Mouse (Mus musculus) adrenal gland (tissue): ENCODE measurements around the gene Nrg3.

Experiments
- intact Hi-C: fragments of 180-260 bp; cut with DNase I; formaldehyde crosslinking; loops from one replicate; pipeline ENCODE4 v1.15.1; 2025
- long read RNA-seq, 2 experiments: library from polyadenylated mRNA; unstranded; transcript quantifications; one replicate each; pipeline ENCODE4 v2.0.0; 2020; ENCODE audit warnings: borderline replicate concordance in 1 of 2; ENCODE audit not compliant: insufficient replicate concordance in 1 of 2

Nrg3 gene
- long read RNA-seq, experiment 1, partial matches to known transcripts, result 0 of 2 reads
- long read RNA-seq, experiment 1, other reads (novel, unspliced or antisense), result 2 of 2 reads
- long read RNA-seq, experiment 2, partial matches to known transcripts, result 0 of 4 reads
- long read RNA-seq, experiment 2, other reads (novel, unspliced or antisense), result 4 of 4 reads

DNA sequence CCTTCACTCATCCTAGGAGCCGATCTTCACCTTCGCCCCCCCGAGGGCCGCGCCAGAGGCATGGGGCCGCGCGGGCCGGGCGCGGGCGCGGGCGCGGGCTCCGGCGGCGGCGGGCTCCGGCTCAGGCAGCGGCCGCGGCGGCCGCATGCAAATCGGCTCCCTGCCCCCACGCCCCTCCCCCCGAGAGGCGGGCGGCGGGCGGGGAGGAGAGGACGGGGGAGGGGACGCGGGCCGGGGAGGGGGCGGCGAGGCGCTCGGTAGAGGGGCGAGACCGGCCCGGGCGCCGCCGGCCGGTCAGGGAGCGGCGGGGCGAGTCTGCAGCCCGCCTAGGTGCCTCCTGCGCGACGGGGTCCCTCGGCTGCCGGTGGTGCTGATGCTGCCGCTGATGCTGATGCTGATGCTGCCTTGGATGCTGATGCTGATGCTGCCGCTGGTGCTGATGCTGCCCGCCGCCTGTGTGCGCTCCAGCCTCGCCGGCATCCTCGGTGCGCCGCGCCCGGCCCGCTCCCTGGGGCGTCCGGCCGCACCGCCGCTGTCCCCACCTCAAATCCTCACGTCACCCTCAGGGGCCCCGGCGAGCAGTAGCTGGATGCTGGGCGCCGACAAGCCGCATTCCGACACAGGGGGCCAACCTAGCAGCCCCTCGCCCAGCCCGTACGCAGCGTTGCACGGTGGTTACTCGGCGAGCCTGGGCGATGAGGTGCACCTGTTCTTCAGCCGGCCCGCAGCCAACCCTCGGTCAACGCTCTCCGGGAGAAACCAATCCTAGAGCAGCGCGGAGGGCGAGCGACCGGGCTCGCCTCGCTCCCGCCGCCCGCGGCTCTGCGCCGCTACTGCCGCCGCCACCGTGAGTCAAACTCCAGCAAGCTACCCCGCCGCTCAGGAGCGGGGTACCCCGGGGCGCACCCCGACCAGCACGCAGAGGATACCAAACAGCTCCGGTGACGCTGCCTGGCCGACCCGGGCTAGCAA is at the start of gene Nrg3:
Gene Nrg3 (minus strand): TSS at position 299 of the 972 bp plus-strand sequence.
- intact Hi-C loops, result no loop called here

GRCm38 (mm10) chr14:39508956-39509355 is 36.1 kb upstream of the Nrg3 start:
- intact Hi-C loops, result no loop called here

- intact Hi-C loops, result no loop called here
These were observed 903 bp upstream of the Nrg3 start for GRCm38 (mm10) chr14:39473771-39474211.

- intact Hi-C loops, result no loop called here
These were observed 639 bp downstream of the Nrg3 start for GRCm38 (mm10) chr14:39472146-39472751.

DNA sequence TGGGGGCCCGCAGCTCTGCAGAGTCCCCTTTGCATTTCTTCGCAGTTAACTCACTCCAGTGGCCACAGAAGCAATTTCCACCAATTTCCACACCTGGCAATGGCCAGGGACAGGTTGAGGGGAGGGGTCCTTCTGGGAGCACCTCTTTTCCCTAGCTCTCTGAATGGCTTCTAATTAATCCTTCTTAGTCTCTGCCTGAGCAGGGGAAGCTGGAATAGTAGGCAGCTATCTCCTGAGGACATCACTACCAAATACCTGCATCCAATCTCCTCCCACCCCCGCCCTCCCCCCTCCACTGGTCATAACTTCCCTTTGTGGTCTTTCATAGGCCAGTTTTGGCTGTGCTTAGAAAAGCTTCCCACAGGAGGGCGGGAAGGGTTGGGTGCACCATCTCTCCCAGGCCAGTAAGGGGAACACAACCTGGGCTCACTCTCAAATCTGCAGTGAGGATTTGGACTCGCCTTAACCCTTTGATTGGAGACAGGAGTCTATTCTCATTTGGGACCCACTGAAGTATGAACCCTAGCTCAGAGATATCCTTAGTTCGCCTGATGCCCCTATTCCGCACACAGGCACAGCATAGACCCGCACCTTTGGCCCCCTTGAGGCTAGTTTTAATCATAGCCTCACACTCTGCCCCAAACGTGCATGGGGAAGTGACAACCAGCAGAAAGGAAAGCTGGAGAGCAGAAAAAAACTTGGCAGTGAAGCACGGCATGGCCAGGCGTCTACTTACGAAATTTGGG is 1.5 kb downstream of the Nrg3 start:
- intact Hi-C loops, result no loop called here

GRCm38 (mm10) chr14:39445501-39445900 is 27.4 kb downstream of the Nrg3 start:
- intact Hi-C loops, result no loop called here

DNA sequence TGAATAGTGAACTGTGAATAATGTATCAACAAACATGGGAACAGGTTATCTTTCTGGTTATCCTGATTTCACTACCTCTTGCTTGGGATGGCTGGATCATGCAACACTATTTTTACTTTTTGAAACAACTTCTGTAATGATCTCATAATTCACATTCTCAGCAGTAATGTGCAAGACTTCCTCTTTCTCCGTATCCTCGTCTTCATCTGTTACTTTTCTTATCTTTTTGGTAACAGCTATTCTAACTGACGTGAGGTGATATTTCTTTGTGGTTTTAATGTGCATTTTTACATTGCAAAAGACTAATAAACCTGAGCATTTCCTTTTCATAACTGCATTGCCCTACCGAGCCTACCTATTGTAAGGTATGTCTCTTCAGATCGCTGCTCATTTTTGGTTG is 44.4 kb downstream of the Nrg3 start:
- intact Hi-C loops, result no loop called here

- intact Hi-C loops, result no loop called here
These were observed 51.0 kb downstream of the Nrg3 start for GRCm38 (mm10) chr14:39421874-39422273.

DNA sequence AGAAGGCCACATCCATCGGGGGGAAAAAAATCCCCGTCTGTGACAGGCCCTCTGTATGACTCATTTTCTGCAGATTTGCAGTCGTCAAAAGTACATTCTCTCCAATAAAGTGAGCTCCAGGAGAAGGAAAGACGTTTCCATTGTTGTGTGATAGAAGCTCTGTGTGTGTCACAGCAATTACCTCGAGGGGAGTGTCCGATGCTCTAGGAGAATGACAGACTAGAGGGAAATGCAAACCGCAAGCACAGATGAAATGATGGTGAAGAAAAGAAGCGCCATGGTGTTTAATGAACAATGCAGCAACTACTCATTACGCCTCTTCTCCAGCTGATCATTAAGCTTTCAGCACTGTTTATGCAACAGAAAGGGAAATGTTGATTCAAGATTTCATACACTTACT is 59.6 kb downstream of the Nrg3 start:
- intact Hi-C loops, result no loop called here

DNA sequence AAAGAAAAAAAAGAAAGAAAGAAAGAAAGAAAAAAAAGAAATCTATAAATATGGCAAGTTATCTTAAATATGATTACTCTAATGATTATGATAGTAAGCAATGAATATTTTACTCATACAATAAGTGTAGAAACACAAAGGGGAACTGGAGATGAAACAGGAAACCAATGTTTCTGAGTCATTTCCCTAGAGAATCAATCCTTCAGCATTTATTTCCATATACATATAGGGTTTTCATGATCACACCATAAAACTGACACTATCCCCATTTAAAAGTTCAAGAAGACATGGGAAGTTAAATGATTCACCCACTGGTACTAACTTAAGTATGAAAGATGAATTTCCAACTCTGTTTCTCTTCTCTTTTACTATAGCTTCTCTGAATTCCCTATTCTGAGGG is 86.0 kb downstream of the Nrg3 start:
- intact Hi-C loops, result no loop called here

DNA sequence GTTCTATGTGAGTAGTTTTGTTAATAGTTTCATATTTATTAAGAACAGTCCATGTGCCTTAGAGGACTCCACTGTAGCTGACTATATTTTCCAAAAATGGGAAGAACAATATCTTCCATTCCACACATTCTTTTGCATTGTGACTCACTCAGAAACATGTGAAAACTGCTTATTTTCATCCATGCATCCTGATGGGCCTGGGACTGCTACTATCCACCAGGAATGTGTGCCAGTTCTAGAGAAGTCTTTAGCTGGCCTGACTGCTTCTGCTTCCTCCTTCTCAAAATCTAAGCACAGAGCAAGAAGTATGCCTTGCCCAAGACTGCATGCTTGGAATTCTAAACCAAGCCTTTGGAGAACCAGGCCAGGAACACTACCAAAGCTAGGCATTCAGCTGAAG is 91.6 kb downstream of the Nrg3 start:
- intact Hi-C loops, result no loop called here

DNA sequence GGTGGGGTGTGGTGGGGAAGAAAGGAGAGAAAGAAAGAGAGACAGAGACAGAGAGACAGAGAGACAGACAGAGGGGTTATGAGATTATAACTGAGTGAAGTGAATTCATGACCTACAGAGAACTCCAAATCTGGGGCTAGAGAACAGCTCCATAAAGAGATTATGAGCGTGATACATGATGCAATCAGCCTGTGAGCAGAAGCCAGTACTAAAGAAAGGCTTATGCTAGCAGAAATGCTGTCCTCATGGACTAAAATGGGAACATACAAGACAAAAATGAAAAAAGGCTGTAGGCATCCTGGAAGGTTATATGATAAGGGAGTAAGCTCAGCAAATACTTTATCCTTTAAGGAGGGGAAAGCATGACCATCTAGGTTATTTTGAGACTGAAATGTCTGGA is 99.7 kb downstream of the Nrg3 start:
- intact Hi-C loops, result no loop called here

DNA sequence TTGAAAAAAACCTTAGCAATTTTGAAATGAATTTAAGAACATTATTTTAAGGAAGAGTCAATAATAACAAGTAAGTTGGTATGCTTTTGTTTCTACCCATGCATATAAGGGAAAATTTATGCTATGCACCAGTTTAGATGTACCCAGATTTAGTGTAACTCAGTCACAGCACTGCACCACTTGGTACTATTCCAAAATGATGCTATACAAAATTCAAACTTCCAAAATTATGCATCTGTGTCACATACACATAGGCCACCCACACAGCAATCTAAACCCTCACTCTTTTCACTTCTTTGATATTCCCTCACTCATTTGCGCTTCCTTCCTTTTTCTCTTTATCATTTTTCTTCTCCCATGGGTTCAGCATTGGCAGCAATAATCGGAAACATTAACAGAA is 116.6 kb downstream of the Nrg3 start:
- intact Hi-C loops, result no loop called here

- intact Hi-C loops, result no loop called here
These were observed 120.7 kb downstream of the Nrg3 start for GRCm38 (mm10) chr14:39351979-39352737.

GRCm38 (mm10) chr14:39317424-39318110 is 155.3 kb downstream of the Nrg3 start:
- intact Hi-C loops, result no loop called here

GRCm38 (mm10) chr14:39314111-39314510 is 158.8 kb downstream of the Nrg3 start:
- intact Hi-C loops, result no loop called here

GRCm38 (mm10) chr14:39265121-39265520 is 207.8 kb downstream of the Nrg3 start:
- intact Hi-C loops, result no loop called here

DNA sequence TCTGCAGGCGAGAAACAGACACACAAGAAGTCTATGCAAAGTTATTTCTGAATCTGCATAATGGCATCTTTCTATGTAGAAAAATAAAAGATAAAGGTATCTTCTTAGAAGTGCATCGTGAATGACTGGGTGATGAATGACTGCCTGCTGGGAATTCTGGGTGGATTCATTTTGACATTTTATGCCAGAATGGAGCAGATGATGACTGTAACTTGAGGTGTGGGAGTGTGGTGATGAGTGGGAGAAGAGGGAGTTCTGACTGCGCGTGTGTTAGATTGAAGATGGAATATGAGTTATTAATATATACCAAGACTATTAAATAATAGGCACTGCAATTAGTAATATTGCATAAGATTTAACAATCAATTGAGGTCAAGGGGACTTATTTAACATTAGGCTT is 208.5 kb downstream of the Nrg3 start:
- intact Hi-C loops, result no loop called here

- intact Hi-C loops, result no loop called here
These were observed 211.9 kb downstream of the Nrg3 start for GRCm38 (mm10) chr14:39261016-39261415.

DNA sequence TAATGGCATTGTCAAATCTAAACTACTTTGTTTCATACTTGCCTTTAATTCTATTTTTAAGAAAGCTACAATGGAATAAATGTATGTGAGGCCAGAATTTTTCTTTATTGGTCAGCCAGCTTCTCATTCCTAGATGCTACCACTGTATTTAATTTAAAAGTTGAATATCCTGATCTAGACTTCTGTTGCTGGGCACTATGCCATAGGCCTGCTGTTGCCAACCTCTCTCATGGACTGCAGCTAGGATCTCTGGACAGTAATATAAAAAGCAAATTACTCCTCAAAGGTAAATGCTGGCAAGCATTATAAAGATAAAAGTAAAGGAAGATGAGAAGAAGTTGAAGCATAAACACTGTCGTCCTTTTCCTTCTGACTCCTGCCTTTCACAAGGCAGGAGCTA is 217.5 kb downstream of the Nrg3 start:
- intact Hi-C loops, result no loop called here
